13 mouse cellular contexts compared by ENCODE assay signal in genomic region chr12:9978494-9979112, GRCm38 (mm10).
DNase-seq lines count a peak whose midpoint lies in the region; ATAC-seq lines count a peak whose summit lies in the region.
"Had no signal": no experiment of that assay in that cellular context is flagged by ENCODE, and none has a peak within 500 bp of the region (broad histone marks: within the 10 kb centered on the region; RNA-seq: fewer than 3 reads in every experiment).

No protein-coding gene starts in this region.

- no peaks in the 10 kb centered on the region for H3K27me3 ChIP-seq in forebrain, embryonic 14.5 days (replicated peaks; ENCODE audit: control insufficient read depth, insufficient read depth, low read length)
- H3K27me3 ChIP-seq in forebrain, embryonic 12.5 days, result no peaks in the 10 kb centered on the region
- H3K27me3 ChIP-seq in midbrain, embryonic 14.5 days (ENCODE audit: control insufficient read depth, insufficient read depth, low read length), result no peaks in the 10 kb centered on the region
- no peaks in the 10 kb centered on the region for H3K27me3 ChIP-seq in midbrain, embryonic 15.5 days (replicated peaks)
- H3K27me3 ChIP-seq in heart, embryonic 16.5 days (ENCODE audit: control insufficient read depth, insufficient read depth, low read length), result no peaks in the 10 kb centered on the region
- H3K27me3 ChIP-seq: megakaryocyte, embryonic 14.5 days had no signal

- WGBS in forebrain, embryonic 14.5 days, result 51% methylated on average over 3 of the region's 3 CpGs
- 76% methylated on average over 3 of the region's 3 CpGs for WGBS in forebrain, embryonic 12.5 days
- 71% methylated on average over 3 of the region's 3 CpGs for WGBS in midbrain, embryonic 14.5 days
- 58% methylated on average over 3 of the region's 3 CpGs for WGBS in midbrain, embryonic 15.5 days
- 50% methylated on average over 3 of the region's 3 CpGs for WGBS in heart, embryonic 16.5 days

- no peaks in the 10 kb centered on the region for H3K4me1 ChIP-seq in forebrain, embryonic 14.5 days (ENCODE audit: control insufficient read depth, insufficient read depth, low read length)
- no peaks in the 10 kb centered on the region for H3K4me1 ChIP-seq in forebrain, embryonic 12.5 days
- no peaks in the 10 kb centered on the region for H3K4me1 ChIP-seq in midbrain, embryonic 14.5 days (ENCODE audit: control insufficient read depth, insufficient read depth, low read length)
- no peaks in the 10 kb centered on the region for H3K4me1 ChIP-seq in midbrain, embryonic 15.5 days
- H3K4me1 ChIP-seq in heart, embryonic 16.5 days (ENCODE audit: control insufficient read depth, insufficient read depth, low read length), result peaks cover 12% of the 10 kb centered on the region

- H3K4me2 ChIP-seq in forebrain, embryonic 14.5 days (ENCODE audit: low read length), result no peak overlapping the region
- no peak overlapping the region for H3K4me2 ChIP-seq in forebrain, embryonic 12.5 days
- no peak overlapping the region for H3K4me2 ChIP-seq in midbrain, embryonic 14.5 days (ENCODE audit: low read length)
- H3K4me2 ChIP-seq in midbrain, embryonic 15.5 days, result no peak overlapping the region
- no peak overlapping the region for H3K4me2 ChIP-seq in heart, embryonic 16.5 days (ENCODE audit: low read depth, low read length)

- ATAC-seq in forebrain, embryonic 14.5 days, result peak; percentile 75
- ATAC-seq in forebrain, embryonic 12.5 days (ENCODE audit: low FRiP score), result no peak
- ATAC-seq in midbrain, embryonic 14.5 days (ENCODE audit: low FRiP score, low TSS enrichment), result no peak
- no peak for ATAC-seq in midbrain, embryonic 15.5 days (replicated peaks)
- ATAC-seq in heart, embryonic 16.5 days (replicated peaks; ENCODE audit: extremely low read depth, insufficient read depth, low FRiP score), result 0 out of 2 replicates have a peak, but pooled peaks have one; percentile 37
- no peak for ATAC-seq in megakaryocyte-erythroid progenitor cell, adult 5-6 weeks (replicated peaks; ENCODE audit: low FRiP score, low TSS enrichment, poor library complexity, severe bottlenecking)
- ATAC-seq: CD4-positive, CD25-positive, alpha-beta regulatory T cell, adult 4 months; inflammation-experienced regulatory T-cells, adult 6 months had no signal

- H3K9ac ChIP-seq in forebrain, embryonic 14.5 days (ENCODE audit: low read length), result no peak overlapping the region
- no peak overlapping the region for H3K9ac ChIP-seq in forebrain, embryonic 12.5 days
- H3K9ac ChIP-seq in midbrain, embryonic 14.5 days (replicated peaks; ENCODE audit: low read length), result no peak overlapping the region
- no peak overlapping the region for H3K9ac ChIP-seq in midbrain, embryonic 15.5 days
- no peak overlapping the region for H3K9ac ChIP-seq in heart, embryonic 16.5 days (ENCODE audit: low read length)

- no peak overlapping the region for H3K27ac ChIP-seq in forebrain, embryonic 14.5 days (ENCODE audit: low read depth, low read length)
- H3K27ac ChIP-seq in forebrain, embryonic 12.5 days, result no peak overlapping the region
- no peak overlapping the region for H3K27ac ChIP-seq in midbrain, embryonic 14.5 days (replicated peaks; ENCODE audit: low read depth, low read length)
- no peak overlapping the region for H3K27ac ChIP-seq in midbrain, embryonic 15.5 days
- H3K27ac ChIP-seq in heart, embryonic 16.5 days (ENCODE audit: low read length), result peak overlapping the region; percentile 63

- no peaks in the 10 kb centered on the region for H3K36me3 ChIP-seq in forebrain, embryonic 14.5 days (ENCODE audit: control insufficient read depth, insufficient read depth, low read length)
- no peaks in the 10 kb centered on the region for H3K36me3 ChIP-seq in forebrain, embryonic 12.5 days (replicated peaks)
- H3K36me3 ChIP-seq in midbrain, embryonic 14.5 days (ENCODE audit: control insufficient read depth, insufficient read depth, low read length), result no peaks in the 10 kb centered on the region
- no peaks in the 10 kb centered on the region for H3K36me3 ChIP-seq in midbrain, embryonic 15.5 days (replicated peaks)
- no peaks in the 10 kb centered on the region for H3K36me3 ChIP-seq in heart, embryonic 16.5 days (ENCODE audit: control insufficient read depth, insufficient read depth)

- no peak overlapping the region for H3K4me3 ChIP-seq in forebrain, embryonic 14.5 days (ENCODE audit: low read depth, low read length)
- no peak overlapping the region for H3K4me3 ChIP-seq in forebrain, embryonic 12.5 days (replicated peaks)
- H3K4me3 ChIP-seq in midbrain, embryonic 14.5 days (replicated peaks; ENCODE audit: low read depth, low read length), result no peak overlapping the region
- H3K4me3 ChIP-seq in midbrain, embryonic 15.5 days, result no peak overlapping the region
- H3K4me3 ChIP-seq in heart, embryonic 16.5 days (ENCODE audit: low read length), result no peak overlapping the region
- H3K4me3 ChIP-seq: megakaryocyte, embryonic 14.5 days had no signal

- no peaks in the 10 kb centered on the region for H3K9me3 ChIP-seq in forebrain, embryonic 14.5 days (replicated peaks; ENCODE audit: control insufficient read depth, low read length)
- H3K9me3 ChIP-seq in forebrain, embryonic 12.5 days, result no peaks in the 10 kb centered on the region
- no peaks in the 10 kb centered on the region for H3K9me3 ChIP-seq in midbrain, embryonic 14.5 days (ENCODE audit: control insufficient read depth, low read length)
- no peaks in the 10 kb centered on the region for H3K9me3 ChIP-seq in midbrain, embryonic 15.5 days
- H3K9me3 ChIP-seq in heart, embryonic 16.5 days (replicated peaks; ENCODE audit: control insufficient read depth, low read length), result no peaks in the 10 kb centered on the region
- H3K9me3 ChIP-seq: megakaryocyte, embryonic 14.5 days had no signal

- DNase-seq in forebrain, embryonic 14.5 days (ENCODE audit: low spot score), result peak; percentile 71
- DNase-seq in midbrain, embryonic 14.5 days, result peak; percentile 8
- DNase-seq in lung, postnatal 25 days (ENCODE audit: low spot score), result peak; percentile 20
- no peak for DNase-seq in natural killer cell, adult 2 months (ENCODE audit: low spot score in 2 of 2)
- DNase-seq: right cerebral cortex, postnatal 25 days; thymus, adult 2 months had no signal

Comparison
In these comparisons a context has a peak if more than half of its experiments do, and no peak if none do; other contexts are left out.
1. ATAC-seq: peak in forebrain, embryonic 14.5 days (single experiment) and heart, embryonic 16.5 days (single experiment); none in forebrain, embryonic 12.5 days (single experiment), midbrain, embryonic 14.5 days (single experiment), midbrain, embryonic 15.5 days (single experiment) and megakaryocyte-erythroid progenitor cell, adult 5-6 weeks (single experiment).
2. DNase-seq: peak in forebrain, embryonic 14.5 days (single experiment), midbrain, embryonic 14.5 days (single experiment) and lung, postnatal 25 days (single experiment); none in natural killer cell, adult 2 months (0 of 2).